Mouse (Mus musculus): Measurements from ENCODE around the gene Cebpe. TPM values are rescaled to one million over a fixed set of nuclear protein-coding genes. Genes with fewer than 3 reads are reported as not detected.
A peak's percentile ranks its signal among the peaks of the same experiment; 100 is the strongest.

Cebpe gene
- 0.40 and 0.47 TPM in 2 replicates for polyA plus RNA-seq (2012; rRNA removed)

DNA sequence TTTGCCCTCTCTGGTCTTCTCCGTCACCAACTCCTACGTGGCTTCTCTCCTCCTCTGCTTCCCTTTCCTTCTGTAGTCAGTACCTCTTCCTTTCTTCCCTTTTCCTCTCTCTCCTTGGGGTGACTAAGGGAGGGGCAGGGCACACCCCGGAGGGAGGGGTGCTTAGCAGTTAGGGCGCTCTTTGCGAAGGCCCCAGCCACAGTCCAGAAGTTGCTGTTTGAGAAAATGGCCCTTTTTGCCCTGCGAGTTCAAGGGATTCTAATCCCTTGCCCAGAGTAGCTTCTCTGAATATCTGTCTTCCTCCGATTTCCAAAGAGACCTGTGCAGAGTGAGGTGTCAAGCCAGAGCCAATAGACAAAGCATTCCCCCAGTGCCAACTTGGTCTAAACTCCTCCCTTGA, at the start of gene Cebpe:
TSS of gene Cebpe (minus strand) at position 101 of the 400 bp plus-strand sequence.
- DNase-seq (ENCODE audit: low spot score), result no peak

DNA sequence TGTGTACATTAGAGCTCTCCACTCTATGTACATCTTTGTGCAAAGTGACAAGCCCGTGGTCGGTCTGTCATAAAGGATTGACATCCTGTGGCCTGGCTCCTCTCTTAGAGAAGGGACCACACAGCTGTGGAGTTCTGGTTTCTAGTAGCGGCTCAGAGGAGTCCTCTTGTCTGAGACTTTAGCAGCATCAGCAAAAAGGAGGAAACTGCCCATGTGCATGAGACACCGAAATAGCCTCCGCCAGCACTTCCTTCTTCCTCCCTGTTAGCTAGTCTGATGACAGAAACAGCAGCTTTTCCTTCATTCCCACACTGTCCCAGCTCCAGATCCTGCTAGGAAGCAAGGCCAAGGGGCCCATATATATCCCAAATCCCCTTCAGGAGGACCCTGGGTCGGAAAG, 44.4 kb upstream of the Cebpe start:
- no peak for DNase-seq (ENCODE audit: low spot score)

DNA sequence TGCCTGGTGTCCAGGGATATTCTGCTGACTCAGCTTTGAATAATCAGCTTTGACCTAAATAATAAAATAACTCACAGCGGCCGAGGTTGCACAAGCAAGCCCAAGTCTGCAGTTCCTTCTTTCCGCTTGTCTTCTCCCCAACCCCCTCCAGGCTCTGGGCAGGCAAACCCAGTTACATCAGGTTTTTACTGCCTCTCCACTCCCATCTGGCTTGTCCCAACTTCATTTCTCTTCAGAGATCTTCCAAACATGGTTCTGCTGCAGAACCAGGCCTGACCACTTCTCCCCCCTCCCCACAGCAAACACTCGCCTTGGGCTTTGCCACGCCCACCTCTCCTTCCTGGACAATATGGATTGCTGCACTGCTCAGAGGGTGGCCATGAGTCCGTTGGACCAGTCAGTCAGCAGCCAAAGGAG, 42.6 kb upstream of the Cebpe start:
- peak; percentile 29 for DNase-seq (ENCODE audit: low spot score)

DNA sequence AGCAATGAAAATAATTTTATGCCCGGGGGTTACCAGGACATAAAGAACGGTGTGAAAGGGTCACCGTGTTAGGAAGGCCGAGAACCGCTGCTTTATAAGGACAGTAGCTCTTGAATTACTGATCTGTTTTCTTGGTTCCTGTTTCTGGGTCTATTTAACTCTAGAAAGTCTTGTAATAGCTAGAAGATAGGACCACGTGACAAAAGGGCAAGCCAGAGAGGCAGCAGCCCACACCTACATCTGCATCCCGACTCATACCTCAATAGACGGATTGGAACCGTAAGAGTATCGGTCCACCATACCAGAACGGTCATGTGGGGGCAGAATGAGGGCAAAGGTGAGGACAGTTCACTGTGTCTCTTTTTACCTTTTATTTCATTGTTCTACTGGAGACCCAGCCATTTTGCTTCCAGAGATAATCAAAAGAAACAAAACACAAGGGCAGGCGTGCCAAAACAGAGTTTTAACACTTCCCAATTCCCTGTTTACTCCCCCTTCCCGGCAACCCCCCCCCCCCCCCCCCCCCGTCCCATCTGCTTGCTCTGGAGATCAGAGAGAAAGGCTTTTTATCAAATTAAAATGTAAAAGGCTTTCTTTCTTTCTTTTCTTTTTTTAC, 42.1 kb upstream of the Cebpe start:
- DNase-seq (ENCODE audit: low spot score), result no peak

DNA sequence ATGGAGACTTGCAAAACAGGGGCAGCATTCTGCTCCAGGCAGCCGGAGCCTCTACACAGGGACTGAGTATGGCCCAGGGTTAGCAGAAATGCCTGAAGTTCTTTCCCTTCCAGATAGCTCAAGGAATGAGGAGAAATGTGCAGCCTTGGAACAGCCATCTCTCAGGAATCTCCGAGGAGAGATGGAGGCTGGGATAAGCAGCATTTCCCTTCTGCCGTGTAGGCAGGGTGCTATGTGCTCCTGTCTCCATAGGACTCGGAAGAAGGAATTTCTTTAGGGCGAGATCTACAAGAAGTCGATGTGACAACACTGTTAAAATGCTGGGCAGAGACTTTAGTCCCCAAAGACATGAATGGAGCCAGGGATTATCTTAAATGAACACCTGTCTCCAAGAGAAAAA, 41.0 kb upstream of the Cebpe start:
- no peak for DNase-seq (ENCODE audit: low spot score)

DNA sequence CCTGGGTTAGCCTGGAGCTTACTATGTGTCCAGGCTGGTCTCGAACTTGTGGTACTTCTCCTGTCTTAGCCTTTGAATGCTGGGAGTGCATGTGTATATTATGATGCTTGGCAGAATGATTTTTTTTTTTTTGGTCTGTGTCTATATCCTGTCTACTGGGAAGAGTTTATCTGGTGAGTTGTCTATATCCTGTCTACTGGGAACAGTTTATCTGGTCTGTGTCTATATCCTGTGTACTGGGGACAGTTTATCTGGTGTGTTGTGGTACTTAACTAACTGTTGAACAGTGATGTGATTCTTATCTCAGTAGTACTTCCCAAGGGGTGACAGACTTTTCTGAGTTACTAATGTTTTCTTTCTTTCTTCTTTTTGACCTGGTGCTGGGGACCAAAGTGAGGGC, 39.8 kb upstream of the Cebpe start:
- no peak for DNase-seq (ENCODE audit: low spot score)

DNA sequence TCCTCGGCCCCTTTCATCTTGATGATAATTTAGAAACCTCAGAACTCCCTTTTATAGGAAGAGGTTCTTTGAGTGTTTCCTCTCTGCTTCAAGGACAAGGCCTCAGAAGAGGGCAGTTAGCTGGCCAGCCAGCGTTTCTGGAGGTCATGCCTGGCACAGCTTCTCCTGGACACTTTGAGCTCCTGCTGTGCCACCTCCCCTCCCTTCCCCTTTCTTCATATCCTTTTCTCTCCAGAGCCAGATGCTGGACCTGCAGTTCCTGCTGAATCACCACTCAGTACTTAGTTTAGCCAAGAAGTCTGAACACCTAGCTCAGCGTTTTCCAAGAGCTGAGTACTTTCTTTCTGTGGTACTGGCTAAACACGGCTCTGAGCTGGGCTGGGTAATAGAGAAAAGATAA, 37.3 kb upstream of the Cebpe start:
- no peak for DNase-seq (ENCODE audit: low spot score)

DNA sequence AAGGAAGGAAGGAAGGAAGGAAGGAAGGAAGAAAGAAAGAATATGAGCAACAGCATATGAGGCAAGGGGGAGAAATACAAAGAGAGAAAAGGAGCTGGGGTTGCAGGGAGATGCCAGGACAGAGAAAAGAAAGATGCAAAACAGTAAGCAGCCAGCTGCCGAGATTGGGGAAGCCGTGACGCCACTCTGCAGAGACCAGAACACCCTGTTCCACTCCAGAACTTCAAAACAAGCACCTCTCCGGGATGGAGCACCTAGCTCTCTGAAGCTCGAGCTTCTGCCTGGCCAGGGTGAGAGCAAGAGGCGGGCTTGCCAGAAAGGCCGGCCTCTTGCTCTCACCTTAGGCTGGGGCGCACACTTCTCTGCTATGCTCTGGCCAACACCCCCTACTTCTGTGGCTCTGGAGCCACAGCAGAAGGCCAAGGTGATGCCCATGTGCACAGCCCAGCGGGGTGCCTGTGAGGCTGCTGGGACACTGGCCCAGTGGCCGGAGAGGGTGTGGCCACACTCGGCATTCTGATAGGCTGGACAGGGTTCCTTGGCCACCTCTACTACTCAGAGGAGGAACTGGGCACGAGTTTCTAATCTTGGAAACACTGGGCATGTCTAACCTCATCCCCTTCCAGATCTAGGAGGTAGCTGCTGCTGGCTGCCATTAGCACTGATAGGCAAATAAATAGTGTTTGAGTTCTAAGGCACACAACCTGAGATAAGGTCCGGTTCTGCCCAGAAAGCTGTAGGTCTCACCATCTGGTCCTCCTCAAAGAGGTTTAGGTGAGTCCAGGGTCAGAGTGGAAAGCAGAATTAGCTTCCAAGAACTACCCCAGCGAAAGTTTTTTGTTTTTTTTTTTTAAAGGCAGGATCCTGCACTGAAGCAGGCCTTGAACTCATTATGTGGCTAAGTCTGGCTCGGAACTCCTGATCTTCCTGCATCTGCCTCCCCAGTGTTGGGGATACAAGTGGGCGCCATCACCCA, 36.3 kb upstream of the Cebpe start:
- DNase-seq (ENCODE audit: low spot score), result peak; percentile 29

DNA sequence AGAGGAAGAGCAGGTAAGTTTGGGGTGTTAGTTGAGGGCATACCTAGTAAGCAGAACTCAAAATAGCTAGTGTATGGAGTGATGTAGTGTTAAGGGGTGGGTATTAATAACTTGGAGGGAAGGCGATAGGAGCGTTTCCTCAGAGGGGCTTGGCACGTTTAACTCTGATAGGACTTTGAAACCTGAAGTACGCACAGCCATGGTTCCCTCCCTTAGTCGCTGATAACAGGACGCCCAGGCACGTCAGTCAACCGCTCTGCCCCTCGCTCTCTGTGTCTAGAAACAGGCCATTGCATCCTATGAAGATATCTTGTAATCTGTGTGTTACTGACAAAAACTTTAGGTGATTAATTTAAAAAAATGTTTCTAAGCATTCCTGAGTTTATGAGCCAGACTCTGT, 34.1 kb upstream of the Cebpe start:
- DNase-seq (ENCODE audit: low spot score), result no peak

DNA sequence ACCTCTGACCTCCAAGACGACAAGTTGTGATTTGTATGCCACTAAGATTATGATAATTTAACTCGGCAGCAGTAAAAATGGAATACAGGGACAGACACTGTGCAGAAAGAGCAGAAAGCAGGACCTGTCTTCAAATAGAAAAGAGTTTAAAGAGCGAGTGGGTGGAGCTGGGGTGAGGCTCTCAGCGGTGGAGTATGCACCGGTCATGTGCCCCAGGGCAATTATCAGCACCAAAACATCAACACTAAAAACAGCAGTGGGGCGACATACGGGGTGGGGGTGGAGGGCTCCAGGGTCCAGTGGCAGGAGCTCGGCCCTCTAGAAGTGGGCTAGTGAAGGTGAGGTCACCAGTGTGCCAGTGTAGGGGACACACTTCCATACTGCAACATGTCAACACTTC, 32.5 kb upstream of the Cebpe start:
- no peak for DNase-seq (ENCODE audit: low spot score)

DNA sequence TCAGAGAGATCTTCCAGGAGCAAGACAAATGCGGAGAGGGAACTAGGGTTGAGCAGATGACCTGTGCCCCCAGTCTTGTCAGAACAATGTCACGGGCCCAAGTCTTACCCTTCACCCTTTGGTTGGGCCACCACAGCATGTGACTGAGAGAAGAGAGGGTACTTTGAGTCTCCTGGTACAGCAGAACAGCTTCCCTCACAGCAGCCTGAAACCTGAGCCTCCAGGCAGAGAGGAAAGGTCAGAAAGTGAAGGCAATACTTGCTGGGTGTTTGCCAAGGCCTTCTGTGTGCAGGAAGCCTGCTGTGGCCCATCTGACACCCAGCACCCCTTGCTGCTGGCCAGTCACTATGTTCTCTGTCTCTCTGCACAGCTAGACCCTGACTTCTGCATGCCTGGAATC, 30.4 kb upstream of the Cebpe start:
- no peak for DNase-seq (ENCODE audit: low spot score)

DNA sequence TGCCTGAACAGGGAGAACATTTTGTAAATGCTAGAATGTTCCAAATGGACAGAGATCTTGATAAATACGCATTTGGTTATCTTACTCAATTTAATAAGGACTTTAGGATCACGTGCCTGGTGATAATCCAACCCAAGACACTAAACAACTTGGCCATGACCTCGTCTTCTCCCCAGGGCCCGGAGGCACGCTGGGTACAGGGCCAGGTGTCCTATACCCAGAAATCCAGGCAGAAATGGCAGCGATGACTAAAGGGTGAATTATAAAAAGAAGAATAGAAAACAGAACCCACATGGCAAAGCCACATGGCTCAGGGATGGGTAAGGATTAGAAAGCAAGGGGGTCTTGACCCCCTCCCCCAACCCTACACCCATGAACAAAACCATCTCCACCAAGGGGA, 29.7 kb upstream of the Cebpe start:
- DNase-seq (ENCODE audit: low spot score), result no peak

DNA sequence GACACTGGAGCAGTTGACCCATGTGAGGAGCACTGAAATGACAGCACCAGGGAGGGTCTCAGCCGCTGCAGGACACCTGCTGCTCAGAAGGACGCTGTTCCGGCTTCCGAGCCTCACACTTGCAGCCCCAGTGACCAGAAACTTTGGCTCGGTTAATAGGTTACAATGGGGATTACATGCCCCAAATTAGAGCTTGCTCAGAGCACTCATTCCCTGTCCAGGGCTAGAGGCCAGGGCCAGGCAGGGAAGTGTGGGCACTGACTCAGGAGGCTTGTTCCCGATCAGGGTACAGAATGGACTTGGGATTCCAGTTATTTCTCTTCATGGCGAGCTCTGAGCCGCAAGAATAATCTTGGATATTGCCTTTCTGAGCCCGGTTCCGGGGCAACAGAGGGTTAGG, 25.7 kb upstream of the Cebpe start:
- no peak for DNase-seq (ENCODE audit: low spot score)

DNA sequence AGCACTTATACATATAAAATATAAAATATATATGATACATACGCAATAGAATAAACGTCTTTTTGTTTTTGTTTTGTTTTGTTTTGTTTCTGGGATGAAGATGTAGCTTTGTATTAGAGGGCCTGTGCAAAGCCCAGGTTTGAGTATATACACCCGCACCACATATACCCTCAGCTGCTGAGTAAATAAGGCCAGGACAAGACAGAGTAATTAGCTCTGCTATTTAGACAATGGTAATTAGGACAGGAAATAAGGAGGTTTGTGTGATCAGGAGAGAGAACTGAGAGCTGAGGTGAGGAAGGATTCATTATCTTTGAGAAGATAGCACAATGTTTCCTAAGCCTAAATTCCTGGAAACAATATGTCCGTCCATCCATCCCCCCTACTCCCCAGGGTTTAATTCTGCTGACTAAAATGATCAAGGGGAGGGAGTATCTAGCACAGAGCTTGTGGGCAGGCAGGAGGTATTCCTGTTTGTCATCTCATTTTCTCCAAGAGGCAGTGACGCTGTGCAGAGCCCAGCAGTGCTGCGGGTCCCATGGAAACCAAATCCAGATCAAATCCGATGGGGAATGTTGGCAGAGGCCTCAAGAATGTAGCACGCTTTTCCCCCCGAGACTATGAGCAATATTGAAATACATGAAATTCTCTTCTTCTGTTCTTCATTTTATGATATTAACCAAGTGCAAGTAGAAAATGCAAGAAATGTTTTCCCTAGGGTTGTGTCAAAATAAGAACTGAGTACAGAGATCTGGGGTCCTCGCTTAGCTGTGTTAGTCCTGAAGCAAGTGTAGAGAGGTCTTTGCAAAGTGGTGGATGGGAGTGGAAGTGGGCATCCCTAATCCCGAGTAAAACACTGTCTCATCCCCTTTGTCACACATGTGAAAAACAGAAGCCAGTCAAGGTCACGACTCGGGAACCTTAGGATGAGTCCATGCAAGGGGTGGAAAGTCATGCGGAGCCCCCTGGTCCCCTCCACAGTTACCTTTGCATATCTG, 24.9 kb upstream of the Cebpe start:
- no peak for DNase-seq (ENCODE audit: low spot score)

DNA sequence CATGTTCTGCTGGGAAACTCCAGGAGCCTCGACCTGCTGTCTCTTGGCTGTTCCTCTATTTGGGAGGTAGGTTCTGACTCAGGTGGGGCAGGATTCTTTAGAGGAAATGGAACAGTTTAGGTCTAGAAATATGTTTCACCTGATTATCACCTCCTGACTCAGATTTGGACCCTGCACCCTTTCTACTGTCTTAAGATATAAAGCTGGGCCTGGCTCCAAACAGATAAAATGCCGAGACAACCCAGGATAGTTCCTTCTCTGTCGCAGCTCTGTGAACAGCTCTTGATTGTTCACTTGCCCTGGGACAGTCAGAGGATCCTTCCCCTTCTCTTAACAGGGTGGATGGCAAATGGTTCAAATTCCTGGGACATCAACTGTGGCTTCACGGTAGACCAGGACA, 23.2 kb upstream of the Cebpe start:
- DNase-seq (ENCODE audit: low spot score), result no peak

DNA sequence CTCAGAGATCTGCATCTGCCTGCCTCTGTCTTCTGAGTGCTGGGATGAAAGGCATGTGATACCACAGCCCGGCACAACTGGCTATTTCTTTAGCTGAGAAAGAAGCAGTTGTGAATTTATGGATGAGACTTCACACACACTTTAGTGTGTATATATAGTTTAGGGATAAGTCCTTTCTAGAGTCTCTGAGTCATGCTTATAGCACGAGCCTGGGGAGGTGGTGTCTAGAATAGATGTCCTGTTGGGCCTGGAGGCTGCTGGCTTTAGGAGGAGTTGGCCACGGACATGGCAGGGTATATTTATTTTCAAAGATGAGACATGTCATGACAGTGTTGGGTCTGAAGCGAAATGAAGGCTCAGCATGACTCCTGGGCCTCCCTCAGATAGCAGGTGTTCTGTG, 22.0 kb upstream of the Cebpe start:
- DNase-seq (ENCODE audit: low spot score), result no peak

DNA sequence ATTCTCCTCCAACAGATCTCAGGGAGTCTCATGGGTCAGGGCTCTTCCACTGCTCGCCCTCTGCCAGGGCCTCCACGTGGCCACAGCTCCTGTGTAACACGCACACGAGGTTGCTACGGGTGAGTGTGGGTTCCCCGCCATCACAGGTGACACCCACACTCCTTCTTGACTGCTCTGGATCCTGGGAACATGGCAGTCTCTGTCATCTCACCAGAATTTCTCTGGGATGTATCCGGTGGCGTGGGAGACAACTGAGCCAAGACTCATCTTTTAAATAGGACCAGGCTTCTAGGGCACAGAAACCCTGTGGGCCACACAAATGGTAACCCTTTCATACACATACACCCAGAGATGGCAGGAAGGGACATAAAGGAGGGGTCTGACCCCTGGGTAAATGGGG, 20.2 kb upstream of the Cebpe start:
- DNase-seq (ENCODE audit: low spot score), result no peak

DNA sequence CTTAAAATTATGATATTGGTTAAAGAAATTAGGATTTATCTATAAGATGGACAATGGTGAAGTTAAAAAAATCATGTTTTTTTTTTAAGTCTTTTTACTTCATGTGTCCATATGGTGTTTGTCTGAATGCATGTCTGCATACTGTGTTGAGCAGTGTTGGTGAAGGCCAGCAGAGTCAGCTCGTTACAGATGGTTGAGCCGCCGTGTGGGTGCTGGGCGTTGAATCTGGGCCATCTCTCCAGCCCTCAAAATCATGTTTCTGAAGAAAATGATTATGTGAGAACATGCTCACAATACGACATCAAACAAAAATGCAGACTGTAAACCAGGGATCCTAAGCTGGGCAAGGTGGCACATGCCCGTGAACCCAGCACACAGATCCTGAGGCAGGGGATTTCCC, 18.3 kb upstream of the Cebpe start:
- DNase-seq (ENCODE audit: low spot score), result no peak

DNA sequence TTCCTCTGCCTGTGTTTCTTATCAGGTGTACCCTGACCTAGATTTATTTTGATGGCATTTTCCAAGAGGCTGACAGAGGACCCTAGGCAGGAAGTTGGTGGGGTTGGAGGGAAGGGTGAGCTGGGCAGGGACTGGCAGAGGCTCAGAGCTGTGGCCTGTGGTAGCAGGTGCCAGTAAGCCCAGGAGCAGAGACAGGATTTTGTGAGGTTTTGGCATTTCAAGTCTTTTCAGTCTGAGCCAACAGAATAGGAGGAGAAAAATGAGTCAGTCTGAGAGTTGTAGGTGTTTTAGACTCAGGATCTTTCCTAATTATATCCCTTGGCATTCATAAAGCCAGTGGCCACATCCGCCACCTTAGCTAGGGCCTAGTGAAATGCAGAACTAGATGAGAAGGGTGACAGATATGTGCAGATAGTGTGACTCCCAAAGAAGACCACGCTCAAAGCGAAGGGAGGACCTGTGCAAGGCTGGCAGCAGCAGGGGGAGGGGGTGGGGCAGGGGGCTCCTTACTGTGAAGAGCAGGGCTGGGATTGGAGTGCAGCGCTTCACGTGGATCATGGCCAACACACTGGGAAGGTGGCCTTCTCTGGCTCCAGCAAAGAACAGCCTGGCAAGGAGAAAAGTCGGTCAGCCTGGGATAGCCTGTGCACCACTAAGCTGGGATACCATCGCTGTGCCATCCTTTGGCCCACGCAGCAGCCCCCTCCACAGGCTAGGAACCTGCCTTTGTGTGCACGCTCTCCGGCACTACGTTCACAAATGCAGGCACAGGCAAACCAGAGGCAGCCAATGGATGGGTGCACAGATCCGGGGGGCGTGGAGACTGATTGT, 17.1 kb upstream of the Cebpe start:
- DNase-seq (ENCODE audit: low spot score), result no peak

DNA sequence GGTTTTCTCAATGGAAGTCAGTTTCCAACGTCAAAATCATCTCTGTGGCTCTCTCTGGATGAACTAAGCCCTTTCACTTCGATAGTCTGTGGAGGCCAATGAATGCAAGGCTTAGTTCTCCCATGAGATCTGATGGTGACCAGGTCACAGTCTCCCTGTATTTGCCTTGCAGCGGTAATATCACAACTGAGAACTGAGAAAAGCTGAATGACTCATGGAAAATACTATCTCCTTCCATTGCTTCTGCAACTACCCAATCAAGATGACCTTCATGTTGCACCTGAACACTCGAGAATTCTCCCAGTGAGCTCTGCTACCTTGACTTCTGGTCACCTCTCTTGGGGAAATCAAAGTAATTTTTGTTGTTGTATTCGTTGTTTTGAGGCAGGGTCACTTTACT, 15.6 kb upstream of the Cebpe start:
- DNase-seq (ENCODE audit: low spot score), result no peak

DNA sequence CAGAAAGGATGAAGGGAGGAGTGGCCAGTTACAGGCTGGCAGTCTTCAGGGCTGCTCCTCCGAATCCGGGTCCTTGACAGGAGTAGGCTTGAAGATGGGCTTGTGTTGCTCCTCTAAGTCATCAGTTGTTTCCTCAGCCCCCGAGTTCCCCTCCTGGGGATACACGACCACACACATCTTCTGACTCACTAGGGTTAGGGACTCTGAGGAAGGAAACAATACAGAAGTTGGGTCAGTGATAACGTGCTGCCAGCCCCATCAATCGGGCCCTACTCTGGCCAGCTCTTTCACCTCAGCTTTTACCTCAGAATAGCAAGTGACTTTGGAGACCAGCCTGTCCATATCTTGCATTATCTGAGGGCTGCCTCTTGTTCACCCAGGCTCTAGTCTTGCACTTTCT, 12.1 kb upstream of the Cebpe start:
- DNase-seq (ENCODE audit: low spot score), result no peak

Measured in urinary bladder, adult 2 months (tissue).